Mouse (Mus musculus) limb, embryonic 13.5 days (tissue): ENCODE data around the gene Spns2. TPM values are rescaled to one million over a fixed set of nuclear protein-coding genes. Genes with fewer than 3 reads are reported as not detected.

Experiments
- polyA plus RNA-seq: library from polyadenylated mRNA; unstranded; fragments of >200 nt; fragmentation: Nextera tagmentation; extraction: Ambion mirVana; gene quantifications from 2 replicates; pipeline ENCODE4 v1.2.1, GENCODE M21; 2015

Gene Spns2
- polyA plus RNA-seq, 1 experiment from 2014 or later, result 2.1 TPM

Other genes starting within 250 kb of the Spns2 start
- 0.18 and 0.84 TPM in 2 replicates for gene Slc13a5, start 222.7 kb downstream of the Spns2 start, polyA plus RNA-seq
- gene Xaf1, start 188.3 kb downstream of the Spns2 start, polyA plus RNA-seq, result 2.4 and 2.5 TPM in 2 replicates
- not detected in 2 replicates for gene Fbxo39, start 175.5 kb downstream of the Spns2 start, polyA plus RNA-seq
- 3.2 and 3.6 TPM in 2 replicates for gene Tekt1, start 127.5 kb downstream of the Spns2 start, polyA plus RNA-seq
- 38.3 and 41.5 TPM in 2 replicates for gene Smtnl2, start 78.2 kb downstream of the Spns2 start, polyA plus RNA-seq
- gene Ggt6, start 54.4 kb downstream of the Spns2 start, polyA plus RNA-seq, result 0.74 and 0.92 TPM in 2 replicates
- gene Mybbp1a, start 48.5 kb downstream of the Spns2 start, polyA plus RNA-seq, result 159 and 164 TPM in 2 replicates
- 0.14 and 0.20 TPM in 2 replicates for gene Spns3, start 60.6 kb upstream of the Spns2 start, polyA plus RNA-seq
- gene Ube2g1, start 117.4 kb upstream of the Spns2 start, polyA plus RNA-seq, result 80.2 and 84.5 TPM in 2 replicates
- gene Ankfy1, start 200.1 kb upstream of the Spns2 start, polyA plus RNA-seq, result 22.2 and 25.4 TPM in 2 replicates